Mouse (Mus musculus) megakaryocyte-erythroid progenitor cell, adult 5-6 weeks (primary cell): ENCODE data around the gene Tasp1. TPM values are rescaled to one million over a fixed set of nuclear protein-coding genes. Genes with fewer than 3 reads are reported as not detected.
"Not testable (repeated sequence)": the region's sequence is repeated elsewhere in the genome, so short reads cannot be mapped to it uniquely, and the experiment has no call there.

Experiments used
- ATAC-seq: replicated peaks from 2 replicates; pipeline ENCODE4 v1.8.0; 2016; ENCODE audit warnings: mild to moderate bottlenecking, inconsistent platforms; ENCODE audit not compliant: severe bottlenecking, poor library complexity, low FRiP score, low TSS enrichment
- total RNA-seq, 2 experiments: library from RNA; stranded (forward) in 1 of 2; stranded (reverse) in 1 of 2; fragments of 200-1000, 215-1000 nt in 1 of 2; fragments of >200 nt in 1 of 2; fragmentation: Nextera tagmentation in 1 of 2; gene quantifications; 2 replicates each; pipeline ENCODE4 v1.2.3; 2014 to 2017

The Tasp1 gene
- 15.2 and 29.6 TPM in 2 replicates for total RNA-seq (2014; fragmentation: Nextera tagmentation)
- total RNA-seq (2017) = 17.9 and 21.4 TPM in 2 replicates

DNA sequence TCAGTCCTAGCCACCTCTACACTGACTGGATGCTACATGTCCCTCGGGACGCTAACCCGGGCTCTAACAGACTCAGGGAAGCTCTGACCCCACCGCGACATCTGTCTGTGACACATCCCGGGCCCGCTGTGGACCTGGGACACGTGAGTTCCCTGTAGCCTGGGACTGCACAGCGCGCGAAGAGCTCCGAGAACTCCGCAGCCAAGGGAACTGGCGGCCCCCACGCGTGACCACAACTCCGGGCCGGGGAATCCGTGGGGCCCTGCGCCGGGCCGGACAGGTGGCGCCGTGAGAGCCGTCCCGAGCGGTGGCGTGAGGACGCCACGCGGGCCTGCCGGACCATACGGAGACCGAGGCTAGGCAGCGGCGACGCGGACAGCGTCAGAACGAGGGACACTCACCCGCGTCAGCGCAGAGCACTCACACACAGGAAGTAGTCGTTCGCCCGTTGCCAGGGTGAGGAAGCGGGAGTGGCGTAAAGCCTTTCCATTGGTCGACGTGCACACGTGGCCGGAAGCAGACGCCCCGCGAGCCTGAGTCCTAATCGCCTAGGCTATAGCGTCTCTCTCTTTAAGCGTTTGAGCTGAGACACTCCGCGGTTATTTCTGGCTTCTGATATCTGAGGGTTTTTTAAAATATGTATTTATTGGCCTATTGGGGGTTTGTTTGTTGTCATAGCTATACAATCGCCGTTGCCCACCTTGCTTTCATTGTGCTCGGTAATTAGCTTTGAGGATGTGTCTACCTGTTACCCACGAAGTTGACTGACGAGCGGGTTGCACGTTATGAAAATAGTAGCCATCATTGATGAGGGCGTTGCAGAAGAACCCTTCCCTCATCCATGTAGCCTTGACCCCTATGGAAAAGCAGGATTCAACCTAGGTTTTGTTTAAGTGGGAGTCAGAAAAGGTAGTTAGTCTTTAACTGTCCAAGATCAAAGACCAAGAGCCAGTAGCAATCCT lies at the start of gene Tasp1:
Gene Tasp1, minus strand, starts transcription at position 453 of the 962 bp plus-strand sequence.
- peak; percentile 100 for ATAC-seq

DNA sequence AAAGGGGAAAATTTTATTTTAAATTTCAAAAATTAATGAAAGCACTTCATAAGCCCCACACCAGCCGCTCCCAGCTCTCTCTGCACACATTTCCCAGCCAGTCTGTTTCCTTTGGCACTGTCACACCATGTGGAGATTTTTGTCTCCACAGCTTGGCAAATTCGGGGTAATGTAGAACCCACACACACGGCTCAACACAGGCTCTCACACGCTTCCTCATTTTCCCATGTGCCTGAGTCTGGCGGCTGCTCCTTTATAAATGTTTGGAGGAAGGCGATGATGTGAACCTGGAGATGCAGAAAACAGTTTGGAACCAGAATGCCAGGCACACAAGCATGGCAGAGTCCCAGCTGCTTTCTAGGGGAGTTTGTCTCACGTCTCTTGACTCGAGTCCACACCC lies 47.2 kb upstream of the Tasp1 start:
- ATAC-seq = no peak

DNA sequence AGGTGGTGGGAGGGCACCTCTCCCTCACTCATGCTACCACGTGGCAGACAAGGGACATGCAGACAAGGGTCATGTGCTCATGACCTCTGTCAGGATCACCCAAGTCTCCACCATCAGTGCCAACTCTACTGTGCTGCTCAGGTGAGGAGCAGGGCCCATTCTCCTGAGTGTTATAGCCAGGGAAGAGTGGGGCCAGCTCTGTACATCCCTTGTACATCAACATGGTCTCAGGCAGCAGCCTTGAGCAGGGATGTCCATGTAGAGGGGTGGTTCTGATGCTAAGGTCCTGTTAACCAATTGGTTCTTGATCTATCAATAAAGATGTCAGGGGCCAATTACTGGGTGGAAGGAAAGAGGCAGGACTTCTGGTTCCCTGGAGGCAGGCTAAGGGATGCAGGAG lies 42.3 kb upstream of the Tasp1 start:
- no peak for ATAC-seq

DNA sequence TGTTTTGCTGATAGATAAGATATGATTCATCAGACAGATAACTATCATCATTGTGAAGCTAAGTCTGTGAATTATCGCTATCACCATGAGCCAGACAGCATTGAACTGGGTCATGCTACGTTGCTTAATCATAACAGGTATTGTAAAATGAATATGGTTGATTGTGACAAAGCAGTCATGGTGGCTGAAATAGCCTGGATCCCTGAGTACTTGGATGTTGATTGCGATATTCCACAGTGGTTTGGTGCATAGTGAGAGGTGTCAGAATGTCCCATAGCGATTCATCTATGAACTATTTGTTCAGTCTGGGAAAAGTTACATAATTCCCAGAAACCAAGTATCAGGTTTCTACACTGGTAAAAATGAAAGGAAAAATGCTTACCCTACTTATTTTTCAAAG lies 41.0 kb upstream of the Tasp1 start:
- no peak for ATAC-seq

DNA sequence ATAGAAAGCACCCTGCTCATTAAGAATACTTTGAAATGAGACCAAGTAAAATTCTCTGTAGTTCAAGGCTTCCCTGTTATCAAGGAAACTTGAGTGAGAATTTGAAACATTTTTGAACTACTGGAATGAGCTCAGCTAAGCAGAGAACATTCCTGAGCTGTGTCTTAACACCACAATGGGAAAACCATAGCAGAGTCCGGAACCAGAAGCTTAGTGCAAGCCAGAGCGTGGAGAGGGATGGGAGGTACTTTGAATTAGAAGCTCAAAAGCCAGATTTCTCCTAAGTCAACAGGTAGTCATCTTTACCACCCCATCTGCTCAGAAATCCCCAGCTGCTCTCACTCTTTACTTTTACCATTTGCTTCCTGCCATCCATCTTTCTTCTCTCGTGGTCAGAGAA lies 38.3 kb upstream of the Tasp1 start:
- ATAC-seq = no peak

DNA sequence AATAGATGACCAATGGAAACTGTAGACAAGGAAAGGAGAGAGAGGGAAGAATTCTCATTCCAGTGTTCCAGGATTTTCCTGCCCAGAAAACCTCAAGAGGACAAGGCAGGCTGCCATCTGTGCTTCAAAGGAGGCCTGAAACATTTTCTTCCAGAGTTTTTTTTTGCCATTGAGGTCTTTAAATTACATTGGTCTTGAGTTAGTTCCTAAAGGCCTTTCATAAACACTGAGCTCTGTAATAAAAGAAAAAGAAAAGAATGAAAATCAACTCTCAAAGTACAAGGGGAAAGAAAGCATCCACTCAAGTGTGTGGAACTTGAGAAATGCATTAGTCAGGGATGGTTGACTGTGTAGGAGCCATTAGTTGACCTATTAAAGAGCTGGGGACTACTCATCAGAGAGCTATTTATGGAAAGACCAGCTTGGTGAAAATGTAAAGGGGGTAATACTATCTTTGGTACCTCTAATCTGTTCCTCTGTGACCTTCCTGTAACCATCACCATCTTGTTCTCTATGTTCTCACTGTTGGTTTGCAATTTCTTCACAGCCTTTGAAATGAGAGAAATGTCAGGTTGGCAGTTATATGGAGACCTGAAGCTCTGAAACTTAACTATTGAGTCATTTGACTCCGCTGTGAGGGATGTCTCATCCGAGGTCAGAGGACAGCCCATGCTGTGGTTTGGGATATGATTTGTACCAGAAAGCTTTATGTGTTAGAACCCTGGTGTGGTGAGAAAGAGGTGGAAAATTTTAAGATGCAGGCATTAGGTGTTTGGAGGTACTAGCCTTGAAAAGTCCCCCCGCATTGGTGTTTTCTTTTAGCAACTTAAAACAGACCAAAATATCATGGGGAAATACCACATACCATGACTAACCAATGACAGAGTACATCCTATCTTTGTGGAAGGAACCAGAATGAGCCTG lies 34.2 kb upstream of the Tasp1 start:
- no peak for ATAC-seq

DNA sequence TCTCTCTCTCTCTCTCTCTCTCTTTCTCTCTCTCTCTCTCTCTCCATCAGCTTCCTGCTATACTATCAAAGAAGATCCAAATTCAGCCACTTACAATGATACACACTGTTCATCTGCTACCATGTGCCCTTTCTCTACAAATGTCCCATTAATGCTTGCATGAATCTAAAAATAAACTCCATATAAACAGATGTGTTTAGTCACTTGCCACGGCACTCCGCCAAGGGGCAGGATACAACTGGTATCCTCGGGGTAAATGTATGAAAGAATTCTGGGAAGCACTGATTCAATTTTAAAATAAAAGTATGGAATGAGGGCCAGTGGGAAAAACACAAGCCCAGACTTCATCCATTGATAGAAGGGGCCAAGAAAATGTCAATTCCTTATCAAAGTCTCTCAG lies 33.4 kb upstream of the Tasp1 start:
- ATAC-seq = no peak

DNA sequence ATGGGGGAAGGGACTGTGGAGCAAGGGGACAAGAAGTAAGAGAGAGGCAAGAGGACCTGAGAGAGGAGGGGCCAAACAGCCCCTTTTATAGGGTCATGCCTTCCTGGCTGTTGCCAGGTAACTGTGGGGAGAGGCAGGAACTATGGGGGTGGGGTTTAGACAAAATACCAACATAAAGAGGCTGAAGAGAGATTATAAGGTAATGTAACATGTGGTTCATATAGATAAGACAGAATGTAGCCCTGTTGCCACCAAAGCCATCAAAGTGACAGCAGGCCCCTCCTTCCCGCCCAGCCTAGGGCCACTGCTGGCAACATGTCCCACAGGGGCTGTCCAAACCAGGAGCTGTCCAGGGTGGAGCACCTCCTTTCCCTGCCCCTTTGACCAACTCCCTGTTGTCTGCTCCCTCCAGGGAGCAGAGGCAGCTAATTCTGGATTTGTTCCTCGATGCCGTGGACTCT lies 30.6 kb upstream of the Tasp1 start:
- ATAC-seq = peak; percentile 100

DNA sequence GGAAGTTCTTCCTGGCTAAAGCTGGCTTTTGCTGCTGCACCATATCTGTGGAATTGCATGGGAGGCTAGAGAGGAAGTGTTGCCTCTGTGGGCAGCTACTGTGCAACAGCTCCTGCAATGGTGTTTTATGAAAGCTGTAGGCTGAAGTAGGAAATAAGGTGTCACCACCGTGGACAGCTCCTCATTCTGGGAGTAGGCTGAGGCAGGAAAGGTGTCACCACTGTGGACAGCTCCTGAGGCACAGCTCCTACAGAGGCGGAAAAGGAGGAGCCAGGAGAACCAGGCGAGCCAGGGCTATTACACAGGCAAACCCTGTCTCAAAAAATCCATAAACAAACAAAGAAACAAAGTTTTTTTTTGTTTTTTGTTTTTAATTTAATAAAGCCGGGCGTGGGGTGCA lies 29.4 kb upstream of the Tasp1 start:
- no peak for ATAC-seq

DNA sequence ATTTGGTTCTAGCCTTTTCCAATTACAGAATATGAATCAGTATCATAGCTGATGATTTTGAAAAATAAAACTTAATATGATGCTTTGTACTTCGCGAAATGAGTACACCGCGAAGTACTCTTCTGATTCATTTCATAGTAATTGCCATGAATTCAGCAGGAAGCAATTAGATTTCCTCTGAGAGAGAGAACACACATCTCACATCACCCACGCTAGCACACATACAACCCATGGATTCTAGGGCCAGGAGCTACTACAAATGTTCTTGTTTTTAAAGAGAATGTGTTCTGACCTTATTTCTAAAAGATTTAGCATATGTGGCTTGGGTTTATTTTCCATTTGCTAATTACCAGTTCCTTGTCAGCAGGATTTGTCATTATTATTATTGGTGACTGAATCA lies 26.8 kb upstream of the Tasp1 start:
- no peak for ATAC-seq

DNA sequence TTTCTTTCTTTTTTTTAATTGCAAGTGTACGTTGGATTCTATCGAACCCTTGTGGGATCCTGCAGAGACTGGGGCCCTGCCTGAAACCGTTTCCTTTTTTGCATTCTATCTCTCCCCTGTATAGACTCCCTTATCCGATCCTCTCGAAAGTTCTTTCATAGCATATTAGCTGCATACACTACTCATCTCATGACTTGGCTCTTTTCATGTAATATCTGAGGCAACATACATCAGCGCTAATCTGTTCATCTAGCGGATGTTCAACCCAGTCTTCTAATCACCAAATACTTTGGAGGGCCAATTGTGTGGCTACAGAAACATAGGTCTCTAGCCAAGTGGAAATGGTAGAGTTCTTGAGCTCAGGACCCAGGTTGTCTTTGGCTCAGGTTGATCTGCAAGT lies 17.6 kb upstream of the Tasp1 start:
- peak; percentile 44; the same call in 1 of the 2 replicates for ATAC-seq

DNA sequence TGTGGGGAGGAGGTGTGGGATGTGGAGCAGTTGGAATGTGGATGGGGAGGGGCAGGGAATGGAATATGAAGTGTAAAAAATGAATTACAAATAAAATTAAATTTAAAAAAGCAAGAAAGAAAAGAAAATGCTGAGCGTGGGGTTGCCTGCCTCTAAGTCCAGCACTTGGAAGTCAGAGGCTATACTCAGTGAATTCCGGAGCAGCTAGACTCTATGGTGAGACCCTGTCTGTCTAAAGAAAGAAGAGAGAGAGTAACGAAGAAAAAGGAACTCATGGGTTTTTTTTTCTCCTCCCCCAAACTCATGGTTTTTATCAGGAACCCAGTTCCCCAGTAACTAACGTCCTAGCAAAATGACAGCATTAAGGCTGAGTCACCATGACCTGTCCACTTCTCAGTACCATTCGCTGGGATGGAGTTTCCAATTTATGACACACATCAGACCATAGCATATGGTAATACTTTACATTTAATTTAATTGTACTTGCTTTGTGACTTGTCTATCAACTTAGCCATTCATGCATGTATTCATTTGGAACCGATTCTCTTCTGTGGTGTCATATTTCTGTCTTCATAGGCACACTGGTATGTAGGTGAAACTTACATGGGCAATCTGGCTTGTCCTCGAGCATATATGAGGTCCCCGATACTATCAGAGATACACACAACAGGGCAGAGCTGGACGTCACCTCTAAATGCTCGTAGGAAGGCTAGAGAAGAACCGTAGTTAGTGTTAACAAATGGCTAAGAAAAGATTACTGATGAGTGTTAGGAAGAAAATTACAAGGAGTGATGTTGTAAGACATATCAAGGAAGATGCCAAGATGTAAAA lies 14.4 kb upstream of the Tasp1 start:
- ATAC-seq = no peak

DNA sequence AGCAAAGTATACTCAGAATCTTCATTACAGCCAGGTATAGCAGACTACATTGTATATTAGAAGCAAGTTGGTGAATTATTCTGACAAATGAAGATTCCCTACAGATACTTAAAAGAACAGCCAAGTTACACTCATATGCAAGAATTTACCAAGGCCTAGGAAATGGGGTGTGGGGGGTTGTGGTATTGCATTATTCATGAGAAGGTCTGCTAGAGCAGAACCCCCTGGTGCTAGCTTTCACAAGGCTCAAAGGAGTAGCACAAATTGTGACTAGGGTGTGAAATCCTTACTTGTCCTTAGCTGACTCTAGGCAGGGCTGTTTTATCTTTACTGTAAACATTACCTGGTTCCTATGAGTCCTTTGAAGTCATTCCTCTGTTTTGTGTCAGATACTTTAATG lies 12.7 kb upstream of the Tasp1 start:
- not testable (repeated sequence) for ATAC-seq

DNA sequence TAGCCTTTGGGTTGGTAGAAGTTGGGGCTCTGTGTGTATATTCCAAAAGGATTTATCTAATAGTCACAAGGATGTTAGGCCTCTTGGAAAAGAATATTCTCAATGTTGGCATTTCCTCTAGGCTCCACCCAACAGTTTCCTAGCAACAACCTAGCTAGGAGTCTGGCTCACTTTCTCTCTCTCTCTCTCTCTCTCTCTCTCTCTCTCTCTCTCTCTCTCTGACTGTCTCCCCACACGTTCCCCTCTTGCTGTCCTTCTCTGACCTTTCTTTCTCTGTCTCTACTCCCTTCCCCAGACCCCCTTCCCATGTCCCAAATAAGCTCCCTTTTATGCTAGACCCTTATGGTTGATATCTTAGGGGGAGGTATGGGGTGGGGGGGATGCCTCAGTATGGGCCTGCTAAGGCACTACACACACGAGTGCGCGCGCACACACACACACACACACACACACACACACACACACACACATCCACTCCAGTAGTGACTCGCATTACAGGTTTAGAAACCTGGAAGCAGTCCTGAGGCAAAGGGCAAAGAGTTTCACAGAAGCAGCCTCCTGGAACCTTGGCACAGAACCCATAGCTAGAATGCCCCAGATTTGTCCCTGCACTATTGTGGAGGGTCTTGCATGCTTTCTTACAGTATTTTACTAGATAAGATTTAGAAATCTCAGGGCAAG lies 12.1 kb upstream of the Tasp1 start:
- no peak for ATAC-seq

DNA sequence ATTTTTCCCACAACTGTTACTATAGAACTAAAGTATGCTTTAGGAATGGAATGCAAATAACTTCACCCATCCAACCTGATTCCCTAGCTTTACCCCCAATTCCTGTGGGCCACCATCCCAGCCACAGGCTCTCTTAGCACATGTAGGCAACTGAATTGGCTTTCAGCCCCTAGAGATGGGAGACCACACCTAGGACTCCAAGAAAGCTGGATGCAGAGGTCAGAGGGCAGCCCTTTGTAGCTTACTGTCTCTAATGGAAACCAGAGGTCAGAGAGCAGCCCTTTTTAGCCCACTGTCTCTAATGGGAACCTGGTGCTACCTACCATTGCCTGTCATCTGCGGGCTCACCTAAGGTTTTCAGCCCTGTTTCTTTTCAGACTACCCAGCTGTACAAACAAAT lies 10.9 kb upstream of the Tasp1 start:
- ATAC-seq = no peak

DNA sequence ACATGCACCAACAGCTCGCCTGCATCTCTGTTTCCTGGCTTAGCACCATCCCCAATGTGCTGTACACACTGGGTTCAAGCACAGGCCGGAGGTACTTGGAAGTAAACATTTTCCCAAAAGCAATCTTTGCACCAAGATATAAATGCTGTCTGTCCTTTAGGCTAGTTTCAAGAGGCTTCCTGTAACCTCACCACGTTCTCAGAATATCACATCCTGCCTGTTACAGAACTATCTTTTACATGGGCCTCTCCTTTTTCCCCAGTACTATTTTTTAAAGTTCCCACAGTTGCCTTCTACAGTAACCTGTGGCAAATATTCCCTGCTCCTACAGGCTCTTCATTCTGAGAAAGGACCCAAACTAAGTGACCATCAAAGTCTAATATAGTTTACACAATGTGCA lies 8.5 kb upstream of the Tasp1 start:
- ATAC-seq = no peak

DNA sequence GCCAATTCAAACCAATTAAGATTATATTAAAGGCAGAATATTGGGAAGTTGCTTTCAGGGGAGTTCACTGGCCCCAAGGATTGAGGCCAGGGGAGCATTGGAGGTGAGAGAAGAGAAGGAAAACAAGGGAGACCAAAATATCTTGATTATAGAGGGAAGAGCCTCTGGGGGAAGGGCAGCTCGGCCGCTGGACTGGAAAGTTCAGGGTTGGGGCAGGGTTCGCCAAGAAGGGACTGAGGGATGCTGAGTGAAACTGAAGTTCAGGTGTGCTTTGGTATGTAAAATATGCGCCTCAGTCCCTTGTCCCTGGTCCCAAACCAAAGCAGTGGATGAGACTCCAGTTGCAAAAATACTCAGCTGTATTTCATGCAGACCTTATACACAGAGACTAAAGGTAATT lies 911 bp upstream of the Tasp1 start:
- ATAC-seq = no peak

DNA sequence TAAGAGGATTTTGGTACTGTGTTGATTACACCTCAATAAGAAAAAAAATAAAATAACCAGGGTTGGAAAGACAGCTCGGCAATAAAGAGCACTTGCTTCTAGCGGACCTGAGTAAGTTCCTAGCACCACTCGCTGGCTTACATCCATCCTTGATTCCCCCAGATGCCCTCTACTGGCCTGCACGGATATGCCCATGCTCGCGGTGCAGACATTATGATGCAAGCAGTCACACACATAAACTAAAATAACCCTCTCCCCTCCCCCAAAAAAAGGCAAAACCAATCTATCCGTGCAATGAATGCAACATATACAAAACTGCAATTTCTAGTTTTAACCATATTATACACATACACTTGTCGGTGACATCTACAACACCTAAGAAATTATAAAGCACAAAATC lies 929 bp downstream of the Tasp1 start:
- ATAC-seq = no peak

DNA sequence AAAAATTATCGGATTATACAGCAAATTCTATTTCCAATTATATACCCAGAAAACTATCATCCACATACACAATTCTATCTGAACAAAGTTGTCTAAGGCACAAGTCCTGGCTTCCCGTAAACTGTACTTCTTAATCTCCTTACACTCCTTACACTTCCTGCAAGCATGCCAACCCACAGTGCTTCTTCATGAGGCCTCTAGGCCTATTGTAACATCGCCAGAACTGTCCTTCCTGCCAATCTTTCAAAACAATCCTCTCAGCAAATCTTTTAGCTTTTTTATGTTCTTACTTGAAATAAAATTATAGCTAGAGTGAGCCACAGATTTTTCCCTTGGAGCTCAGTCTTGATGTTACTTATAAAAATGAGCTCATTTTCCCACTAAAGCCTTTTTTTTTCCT lies 5.1 kb downstream of the Tasp1 start:
- ATAC-seq = no peak
